Mouse (Mus musculus) neural tube, embryonic 15.5 days (tissue): Measurements from ENCODE around the gene Gm5580. TPM values are rescaled to one million over a fixed set of nuclear protein-coding genes. Genes with fewer than 3 reads are reported as not detected.
"Not testable (repeated sequence)": the region's sequence is repeated elsewhere in the genome, so short reads cannot be mapped to it uniquely, and the experiment has no call there.

Experiments used
- ATAC-seq: fragments of 200-750 bp; cut with Nextera tagmentation; 2 replicates; pipeline ENCODE4 v1.8.0; 2017; ENCODE audit warnings: mild to moderate bottlenecking, moderate TSS enrichment, moderate library complexity; ENCODE audit not compliant: low FRiP score
- H3K27ac ChIP-seq: fragments of 300-500 bp; sonication (generic); replicated peaks from 2 replicates; pipeline ENCODE4 v1.5.1; 2015; ENCODE audit warnings: mild to moderate bottlenecking, inconsistent platforms
- H3K27me3 ChIP-seq: fragments of 300-500 bp; sonication (generic); replicated peaks from 2 replicates; pipeline ENCODE4 v1.6.1; 2015; ENCODE audit warnings: inconsistent platforms
- H3K36me3 ChIP-seq: fragments of 300-500 bp; sonication (generic); 2 replicates; pipeline ENCODE4 v1.6.1; 2015; ENCODE audit warnings: inconsistent platforms
- H3K4me1 ChIP-seq: fragments of 300-500 bp; sonication (generic); 2 replicates; pipeline ENCODE4 v1.6.1; 2015; ENCODE audit warnings: inconsistent platforms
- H3K4me2 ChIP-seq: fragments of 300-500 bp; sonication (generic); 2 replicates; pipeline ENCODE4 v1.6.1; 2015; ENCODE audit warnings: inconsistent platforms, mild to moderate bottlenecking, moderate library complexity
- H3K4me3 ChIP-seq: fragments of 300-500 bp; sonication (generic); replicated peaks from 2 replicates; pipeline ENCODE4 v1.5.1; 2015; ENCODE audit warnings: mild to moderate bottlenecking, inconsistent platforms
- H3K9ac ChIP-seq: fragments of 300-500 bp; sonication (generic); replicated peaks from 2 replicates; pipeline ENCODE4 v1.6.1; 2015; ENCODE audit warnings: mild to moderate bottlenecking, inconsistent platforms
- H3K9me3 ChIP-seq: fragments of 300-500 bp; sonication (generic); replicated peaks from 2 replicates; pipeline ENCODE4 v1.6.1; 2016; ENCODE audit warnings: inconsistent platforms
- WGBS: fragments of 180-500 bp; shearing (Covaris S2); methylation state at CpG from one replicate; pipeline ENCODE4 v1.1.7; 2015; ENCODE audit warnings: mixed read lengths; 5-methylcytosine and 5-hydroxymethylcytosine counted together
- polyA plus RNA-seq: library from polyadenylated mRNA; unstranded; fragments of >200 nt; fragmentation: Nextera tagmentation; extraction: Ambion mirVana; gene quantifications from 2 replicates; pipeline ENCODE4 v1.2.1, GENCODE M21; 2015

Gene Gm5580
- 0.31 TPM in 2 replicates for polyA plus RNA-seq

DNA sequence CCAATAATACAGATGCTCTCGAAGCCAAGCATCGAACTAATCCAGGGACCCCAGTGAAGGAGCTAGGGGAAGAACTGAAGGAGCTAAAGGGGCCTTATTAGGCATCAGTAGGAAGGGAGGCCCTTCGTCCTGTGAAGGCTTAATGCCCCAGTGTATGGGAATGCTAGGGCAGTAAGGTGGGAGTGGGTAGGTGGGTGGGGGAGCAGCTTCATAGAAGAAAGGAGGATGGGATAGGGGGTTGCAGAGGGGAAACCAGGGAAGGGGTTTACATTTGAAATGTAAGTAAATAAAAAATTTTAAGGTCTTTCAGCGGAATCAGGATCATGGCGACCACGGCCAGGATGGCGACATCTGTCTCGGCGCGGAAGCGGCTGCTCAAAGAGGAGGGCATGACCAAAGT, at the start of gene Gm5580:
Gene Gm5580 (plus strand): TSS at position 301 of the 400 bp plus-strand sequence.
- not testable (repeated sequence) for H3K9ac ChIP-seq, ATAC-seq, H3K27me3 ChIP-seq, H3K4me1 ChIP-seq, H3K27ac ChIP-seq, H3K4me2 ChIP-seq, H3K9me3 ChIP-seq, H3K36me3 ChIP-seq, H3K4me3 ChIP-seq
- 95% methylated on average over 11 of the region's 11 CpGs for WGBS

DNA sequence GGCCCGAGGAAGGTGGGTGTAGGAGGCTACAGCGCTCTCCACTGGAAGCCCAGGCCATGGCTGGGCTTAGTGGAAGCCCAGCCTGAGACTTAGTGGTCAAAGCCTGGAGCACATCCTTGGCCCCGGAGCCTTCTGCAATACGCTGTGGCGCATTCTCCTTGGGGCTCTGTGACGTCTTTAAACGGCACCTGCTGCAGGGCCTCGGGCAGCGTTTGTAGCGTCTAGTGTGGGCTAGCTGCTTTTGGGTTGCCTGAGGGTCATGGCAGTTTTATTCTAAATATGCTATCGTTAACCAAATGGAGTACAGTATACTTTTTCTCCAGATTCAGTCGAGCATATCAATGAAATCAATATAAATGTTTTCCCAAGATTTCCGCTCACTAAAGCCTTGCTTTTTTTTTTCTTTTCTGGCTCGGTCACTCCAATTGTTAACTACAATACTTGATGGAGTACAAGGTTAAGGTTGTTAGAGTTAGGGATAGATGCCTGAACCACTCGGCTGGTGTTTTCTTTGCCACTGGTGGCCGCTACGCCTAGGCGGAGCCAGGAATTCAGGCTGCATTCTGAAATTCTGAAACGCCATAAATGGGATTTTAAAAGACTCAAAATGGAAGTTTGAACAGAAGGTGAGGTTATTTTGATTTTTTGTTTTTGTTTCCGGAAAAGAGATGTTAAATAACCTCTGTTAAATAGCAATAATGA, 44.5 kb upstream of the Gm5580 start, which contains the start of gene Olfr212:
Gene Olfr212 (plus strand): TSS at position 215 of the 702 bp plus-strand sequence.
- H3K36me3 ChIP-seq, H3K27ac ChIP-seq, H3K4me1 ChIP-seq, ATAC-seq, H3K9me3 ChIP-seq, H3K9ac ChIP-seq, H3K4me3 ChIP-seq, H3K27me3 ChIP-seq, H3K4me2 ChIP-seq: not testable (repeated sequence)
- 94% methylated on average over 20 of the region's 20 CpGs for WGBS

DNA sequence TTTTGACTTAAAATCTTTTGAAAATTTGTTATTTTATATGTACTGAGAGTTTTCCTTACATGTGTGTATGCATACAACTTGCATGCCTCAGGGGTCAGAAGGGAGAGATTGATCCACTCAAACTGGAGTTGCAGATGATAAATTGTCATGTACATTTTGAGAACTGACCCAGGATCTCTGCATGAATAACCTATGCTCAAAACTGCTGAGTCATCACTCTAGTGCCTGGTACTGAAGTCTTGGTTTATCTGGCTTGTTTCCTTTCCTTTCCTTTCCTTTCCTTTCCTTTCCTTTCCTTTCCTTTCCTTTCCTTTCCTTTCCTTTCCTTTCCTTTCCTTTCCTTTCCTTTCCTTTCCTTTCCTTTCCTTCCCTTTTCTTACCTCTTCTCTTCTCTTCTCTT, 36.1 kb upstream of the Gm5580 start:
- H3K4me3 ChIP-seq, result no peak overlapping the region
- no peak overlapping the region for H3K9ac ChIP-seq
- H3K4me1 ChIP-seq, result no peaks in the 10 kb centered on the region
- H3K36me3 ChIP-seq, result no peaks in the 10 kb centered on the region
- no peaks in the 10 kb centered on the region for H3K27me3 ChIP-seq
- H3K4me2 ChIP-seq, result no peak overlapping the region
- ATAC-seq, result no peak
- H3K27ac ChIP-seq, result no peak overlapping the region
- no peaks in the 10 kb centered on the region for H3K9me3 ChIP-seq

DNA sequence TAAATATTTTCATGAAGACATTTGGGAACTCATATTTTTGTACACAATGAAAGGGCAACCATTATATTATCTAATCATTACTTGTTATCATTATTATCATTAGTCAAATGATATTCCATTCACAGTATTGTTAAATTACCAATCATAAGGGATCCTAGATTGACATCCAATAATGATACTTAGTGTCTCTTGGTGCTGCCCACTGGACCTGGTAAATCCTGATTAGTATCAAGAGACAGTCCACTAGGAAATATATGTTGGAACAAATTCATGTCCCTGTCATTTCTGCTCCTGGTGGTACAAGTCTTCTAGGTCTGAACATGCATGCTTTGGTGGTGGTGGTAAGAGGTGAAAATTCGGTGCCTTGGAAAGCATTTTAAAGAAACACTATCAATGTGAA, 12.8 kb upstream of the Gm5580 start, which contains the start of gene Olfr213:
Gene Olfr213 (plus strand): TSS at position 301 of the 400 bp plus-strand sequence.
- no peaks in the 10 kb centered on the region for H3K27me3 ChIP-seq
- 92% methylated on average over 1 of the region's 1 CpGs for WGBS
- no peak within 1 kb of the TSS for H3K4me3 ChIP-seq
- no peak within 1 kb of the TSS for H3K4me2 ChIP-seq
- no peaks in the 10 kb centered on the region for H3K4me1 ChIP-seq
- H3K27ac ChIP-seq, result no peak within 1 kb of the TSS
- no peak within 1 kb of the TSS for H3K9ac ChIP-seq
- ATAC-seq, result no peak
- H3K9me3 ChIP-seq, result no peaks in the 10 kb centered on the region
- H3K36me3 ChIP-seq, result no peaks in the 10 kb centered on the region

DNA sequence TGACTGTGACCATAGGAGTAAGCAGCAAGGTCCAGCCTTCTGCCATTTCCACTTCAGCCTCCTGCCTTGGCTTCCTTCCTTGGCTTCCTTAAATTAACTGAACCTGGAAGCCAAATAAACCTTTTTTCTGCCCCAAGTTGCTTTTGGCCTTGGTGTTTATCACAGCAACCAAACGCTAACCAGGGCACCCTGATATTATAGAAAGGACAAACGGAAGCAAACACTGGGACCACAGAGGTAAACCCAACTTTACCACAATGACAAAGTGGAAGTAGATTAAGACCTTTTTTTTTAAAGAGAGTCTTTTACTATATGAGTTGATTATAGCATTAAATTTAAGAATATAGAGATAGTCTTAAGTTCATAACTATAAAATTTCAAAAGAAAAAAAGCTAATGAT, 8.4 kb upstream of the Gm5580 start:
- Histone ChIP-seq H3K4me3 (no peak overlapping the region), H3K27me3 (no peaks in the 10 kb centered on the region), H3K9me3 (no peaks in the 10 kb centered on the region), H3K36me3 (no peaks in the 10 kb centered on the region), H3K4me2 (no peak overlapping the region), H3K9ac (no peak overlapping the region), H3K4me1 (no peaks in the 10 kb centered on the region), H3K27ac (no peak overlapping the region)
- ATAC-seq, result no peak
- WGBS, result 94% methylated on average over 2 of the region's 2 CpGs

GRCm38 (mm10) chr6:116553935-116554334, 3.0 kb downstream of the Gm5580 start, which contains the start of gene Olfr214:
Gene Olfr214 (plus strand): TSS chr6:116554235.
- WGBS, result 76% methylated on average over 1 of the region's 1 CpGs
- no peak within 1 kb of the TSS for H3K4me2 ChIP-seq

DNA sequence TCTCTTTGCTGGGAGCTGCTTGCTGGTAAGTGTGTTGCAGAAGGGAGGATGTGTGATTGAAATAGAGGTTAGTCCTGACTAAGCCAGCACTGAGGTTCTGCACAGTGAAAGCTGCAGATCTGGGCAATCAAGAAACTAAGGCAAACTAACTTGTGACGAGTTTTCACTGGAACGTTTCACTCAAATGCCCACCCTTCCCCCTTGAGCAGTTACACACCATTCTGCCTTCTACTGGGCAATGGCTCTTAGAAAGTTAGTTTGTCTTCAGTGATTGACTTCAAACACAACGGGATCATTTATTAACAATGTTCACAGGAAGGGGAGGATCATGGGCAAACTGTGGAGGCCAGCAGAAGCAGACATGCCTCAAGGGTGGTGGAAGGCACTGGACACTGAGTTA, 4.0 kb downstream of the Gm5580 start:
- no peak for ATAC-seq
- H3K27me3 ChIP-seq, result no peaks in the 10 kb centered on the region
- H3K27ac ChIP-seq, result no peak overlapping the region
- 76% methylated on average over 3 of the region's 3 CpGs for WGBS
- H3K9me3 ChIP-seq, result no peaks in the 10 kb centered on the region
- H3K4me3 ChIP-seq, result no peak overlapping the region
- H3K4me2 ChIP-seq, result no peak overlapping the region
- H3K36me3 ChIP-seq, result no peaks in the 10 kb centered on the region
- no peaks in the 10 kb centered on the region for H3K4me1 ChIP-seq
- no peak overlapping the region for H3K9ac ChIP-seq

More at GRCm38 (mm10) chr6:116553935-116554334, 3.0 kb downstream of the Gm5580 start, which contains the start of gene Olfr214:
- Histone ChIP-seq H3K27me3 (no peaks in the 10 kb centered on the region), H3K9ac (no peak within 1 kb of the TSS), H3K9me3 (no peaks in the 10 kb centered on the region), H3K4me1 (no peaks in the 10 kb centered on the region), H3K36me3 (no peaks in the 10 kb centered on the region), H3K4me3 (no peak within 1 kb of the TSS), H3K27ac (no peak within 1 kb of the TSS)
- ATAC-seq, result no peak

- H3K4me3 ChIP-seq, result no peak overlapping the region
- H3K9me3 ChIP-seq, result no peaks in the 10 kb centered on the region
- H3K4me2 ChIP-seq, result no peak overlapping the region
- no peaks in the 10 kb centered on the region for H3K36me3 ChIP-seq
- ATAC-seq, result no peak
- no peaks in the 10 kb centered on the region for H3K27me3 ChIP-seq
- H3K9ac ChIP-seq, result no peak overlapping the region
- WGBS, result 36% methylated on average over 3 of the region's 3 CpGs
- no peak overlapping the region for H3K27ac ChIP-seq
- no peaks in the 10 kb centered on the region for H3K4me1 ChIP-seq
Measured at GRCm38 (mm10) chr6:116569834-116570233, 18.9 kb downstream of the Gm5580 start.

GRCm38 (mm10) chr6:116584095-116584494, 33.2 kb downstream of the Gm5580 start, which contains the start of gene Olfr215:
Gene Olfr215 (minus strand): TSS chr6:116584195.
- H3K9me3 ChIP-seq, result no peaks in the 10 kb centered on the region

GRCm38 (mm10) chr6:116600969-116601368, 50.0 kb downstream of the Gm5580 start:
- H3K9ac ChIP-seq, H3K27me3 ChIP-seq, H3K36me3 ChIP-seq, ATAC-seq, H3K27ac ChIP-seq, H3K4me2 ChIP-seq, H3K4me3 ChIP-seq, H3K4me1 ChIP-seq, H3K9me3 ChIP-seq: not testable (repeated sequence)

More at GRCm38 (mm10) chr6:116584095-116584494, 33.2 kb downstream of the Gm5580 start, which contains the start of gene Olfr215:
- Histone ChIP-seq H3K36me3 (no peaks in the 10 kb centered on the region), H3K4me1 (no peaks in the 10 kb centered on the region), H3K4me2 (no peak within 1 kb of the TSS), H3K9ac (no peak within 1 kb of the TSS), H3K27me3 (no peaks in the 10 kb centered on the region), H3K4me3 (no peak within 1 kb of the TSS), H3K27ac (no peak within 1 kb of the TSS)
- 69% methylated on average over 4 of the region's 4 CpGs for WGBS
- ATAC-seq, result no peak
